Mouse (Mus musculus) inflammation-experienced regulatory T-cells, adult 6 months (primary cell): ENCODE measurements around the gene Gpr12. TPM values are rescaled to one million over a fixed set of nuclear protein-coding genes. Genes with fewer than 3 reads are reported as not detected.
"Not testable (repeated sequence)": the region's sequence is repeated elsewhere in the genome, so short reads cannot be mapped to it uniquely, and the experiment has no call there.

Experiments used
- ATAC-seq: one replicate; pipeline ENCODE4 v1.8.0; 2017
- polyA plus RNA-seq, 3 experiments: library from polyadenylated mRNA; unstranded; fragments of 100-300 nt; shearing (Covaris generic); gene quantifications; one replicate each; pipeline ENCODE4 v1.2.1; 2017

Gpr12 gene
- polyA plus RNA-seq, 3 experiments from 2014 or later, result not detected

DNA sequence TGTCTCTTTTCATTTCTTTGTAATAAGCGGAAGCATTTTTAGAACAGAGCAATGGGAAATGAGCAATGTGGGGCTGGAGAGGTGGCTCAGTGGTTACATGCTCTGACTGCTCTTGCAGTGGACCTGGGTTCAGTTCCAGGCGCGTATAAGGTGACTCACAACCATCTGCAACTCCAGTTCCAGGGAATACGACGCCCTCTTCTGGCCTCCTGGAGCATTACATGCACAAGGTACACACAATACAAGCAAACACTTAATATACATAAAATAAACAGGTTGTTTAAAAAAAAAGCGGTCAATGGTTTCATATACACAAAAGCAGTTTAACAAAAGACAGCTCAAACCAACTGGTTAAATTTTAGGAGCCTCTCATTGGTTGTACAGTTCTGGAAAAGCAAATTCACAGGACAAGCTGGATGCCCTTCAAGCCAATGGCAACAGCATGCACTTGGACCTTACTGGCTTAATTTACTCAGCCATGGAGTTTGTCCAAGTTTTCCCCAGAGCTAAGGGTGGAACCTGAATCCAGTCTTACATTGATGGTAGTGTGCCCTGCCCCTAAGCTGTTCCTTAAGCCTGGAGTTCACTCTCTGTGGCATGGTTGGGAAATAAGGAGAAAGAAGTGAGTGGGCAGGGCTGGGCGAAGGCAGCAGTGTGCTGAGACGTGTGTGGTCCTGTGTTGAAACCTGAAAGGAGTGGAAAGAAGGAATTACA lies 1.5 kb upstream of the Gpr12 start:
- ATAC-seq, result no peak

GRCm38 (mm10) chr5:146585307-146585651 lies 240 bp upstream of the Gpr12 start:
- no peak for ATAC-seq

DNA sequence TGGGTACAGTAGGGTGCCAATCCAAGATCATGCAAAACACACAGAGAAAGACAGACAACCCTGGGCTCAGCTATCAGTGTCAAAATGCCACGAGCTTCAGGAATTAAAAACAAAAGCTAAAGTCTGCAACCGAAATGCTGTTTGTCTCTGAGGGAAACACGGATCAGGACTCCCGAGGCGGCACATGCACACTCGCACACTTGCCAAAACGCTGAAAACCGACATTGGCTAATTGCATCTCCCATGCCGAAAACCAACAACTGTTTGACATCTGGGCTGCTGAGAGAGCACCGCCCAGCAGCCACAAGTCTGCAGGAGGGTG lies 922 bp downstream of the Gpr12 start:
- ATAC-seq, result no peak

- ATAC-seq, result no peak
These were observed 8.4 kb downstream of the Gpr12 start for GRCm38 (mm10) chr5:146576668-146577067.

DNA sequence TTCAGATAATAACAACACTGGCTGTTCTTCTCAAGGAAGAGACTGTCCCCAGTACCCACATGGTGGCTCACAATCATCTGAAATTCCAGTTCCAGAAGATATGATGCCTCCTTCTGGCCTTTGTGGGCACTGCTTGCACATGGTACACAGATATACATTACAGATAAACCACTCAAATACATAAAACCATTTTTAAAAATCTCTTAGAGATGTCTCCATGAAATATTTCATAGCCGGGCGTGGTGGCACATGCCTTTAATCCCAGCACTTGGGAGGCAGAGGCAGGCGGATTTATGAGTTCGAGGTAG lies 12.3 kb downstream of the Gpr12 start:
- not testable (repeated sequence) for ATAC-seq

DNA sequence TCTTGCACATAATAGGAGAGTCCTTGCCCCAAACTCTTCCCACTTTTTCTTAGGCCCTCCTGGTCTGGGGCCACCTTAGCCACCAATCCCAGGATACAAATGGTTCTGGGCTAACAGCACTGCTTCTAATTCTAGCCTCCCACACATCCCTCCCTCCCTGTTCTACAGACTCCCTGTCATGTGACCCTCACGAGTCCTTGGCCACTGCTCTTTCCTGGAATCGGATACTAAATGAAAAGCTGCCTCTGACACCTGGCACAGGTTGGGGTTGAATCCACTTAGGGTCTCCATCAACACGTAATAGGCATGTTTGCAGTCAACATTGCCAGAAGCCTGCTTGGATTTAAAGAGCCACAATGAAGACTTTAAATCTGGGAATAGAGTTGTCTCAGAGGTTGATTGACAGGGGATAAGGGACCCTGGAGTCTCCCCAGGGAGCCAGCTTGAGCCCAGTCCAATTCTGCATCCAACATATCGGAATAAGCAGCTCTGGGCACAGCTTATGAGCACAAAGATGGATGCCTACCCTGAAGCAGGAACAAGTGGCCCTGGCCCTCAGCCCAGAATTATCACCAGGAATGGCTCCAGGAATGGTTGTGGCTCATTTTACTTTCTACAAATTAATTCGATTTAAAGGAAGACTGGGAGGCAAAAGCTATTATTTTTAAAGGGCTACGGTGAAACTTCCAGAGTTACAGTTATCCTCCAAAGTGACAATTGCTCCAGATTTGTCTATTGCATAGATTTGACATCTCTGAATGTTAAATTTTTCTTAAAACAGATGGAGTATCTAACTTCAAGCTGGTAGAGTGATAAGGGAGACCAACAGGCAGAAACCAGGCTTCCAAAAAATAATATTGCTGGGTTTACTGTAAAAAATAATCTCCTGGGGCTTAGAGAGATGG lies 13.0 kb downstream of the Gpr12 start:
- not testable (repeated sequence) for ATAC-seq

DNA sequence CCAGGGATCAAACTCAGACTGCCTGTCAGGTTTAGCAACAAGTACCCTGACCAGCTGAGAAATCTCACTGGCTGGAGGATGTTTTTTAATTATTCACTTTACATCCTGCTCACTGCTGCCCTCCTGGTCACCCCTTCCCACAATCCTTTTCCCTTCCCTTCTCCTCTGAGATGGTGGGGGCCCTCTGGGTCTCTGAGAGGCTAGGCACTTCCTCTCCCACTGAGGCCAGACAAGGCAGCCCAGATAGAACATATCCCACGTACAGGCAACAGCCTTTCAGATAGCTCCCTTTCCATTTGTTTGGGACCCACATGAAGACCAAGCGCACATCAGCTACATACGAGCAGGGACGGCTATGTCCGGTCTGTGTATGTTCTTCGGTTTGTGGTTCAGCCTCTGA lies 14.9 kb downstream of the Gpr12 start:
- not testable (repeated sequence) for ATAC-seq

DNA sequence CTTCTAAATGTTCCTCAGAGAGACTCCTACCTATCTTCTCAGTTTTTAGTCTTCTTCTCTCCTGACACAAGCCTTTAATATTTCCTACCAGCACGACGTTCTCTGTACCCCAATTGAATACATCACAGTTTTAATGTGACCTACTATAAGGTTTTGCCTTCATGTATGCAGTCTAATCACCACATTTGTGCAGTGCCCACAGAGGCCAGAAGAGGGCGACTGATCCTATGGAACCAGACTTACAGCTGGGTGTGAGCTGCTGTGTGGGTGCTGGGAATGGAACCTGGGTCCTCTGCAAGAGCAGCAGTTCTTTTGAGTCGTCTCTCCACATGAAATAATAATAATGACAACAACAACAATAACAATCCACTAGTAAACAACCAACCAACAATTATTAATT lies 18.0 kb downstream of the Gpr12 start:
- no peak for ATAC-seq

GRCm38 (mm10) chr5:146564259-146564658 lies 20.8 kb downstream of the Gpr12 start:
- ATAC-seq, result no peak

GRCm38 (mm10) chr5:146555836-146556235 lies 29.2 kb downstream of the Gpr12 start, which contains the start of gene Gm3415:
Gene Gm3415, plus strand, starts transcription at chr5:146556136.
- not testable (repeated sequence) for ATAC-seq

DNA sequence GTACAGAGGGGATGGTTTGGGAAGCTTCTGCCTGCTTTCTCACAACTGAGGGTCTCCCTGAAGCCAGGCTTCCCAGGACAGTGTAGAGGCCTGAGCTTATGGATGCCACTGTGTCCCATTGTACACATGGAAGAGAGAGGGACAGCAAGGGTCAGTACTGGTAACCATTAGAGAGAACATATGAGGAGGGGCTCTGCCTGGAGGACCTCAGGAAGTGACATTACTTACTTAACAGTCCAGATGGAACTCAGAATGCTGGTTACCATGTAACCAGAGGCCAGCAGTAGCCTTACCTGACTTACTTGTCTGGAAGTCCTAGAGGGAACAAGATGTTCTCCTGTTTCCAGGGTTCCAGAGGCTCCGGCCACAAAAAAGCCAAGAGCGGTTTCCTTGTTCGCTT lies 47.7 kb downstream of the Gpr12 start, which contains the start of gene Gm3409:
Gene Gm3409 (plus strand): TSS at position 301 of the 400 bp plus-strand sequence.
- ATAC-seq, result not testable (repeated sequence)

Other genes starting within 250 kb of the Gpr12 start
- not detected for gene Wasf3, start 200.3 kb downstream of the Gpr12 start, polyA plus RNA-seq
- gene Gm6408, start 103.3 kb downstream of the Gpr12 start, polyA plus RNA-seq, result not detected
- not detected for gene Gm6370, start 93.9 kb downstream of the Gpr12 start, polyA plus RNA-seq
- gene 4930449I24Rik, start 82.8 kb downstream of the Gpr12 start, polyA plus RNA-seq, result not detected
- gene Gm3402, start 71.1 kb downstream of the Gpr12 start, polyA plus RNA-seq, result not detected
- gene Gm3404, start 59.4 kb downstream of the Gpr12 start, polyA plus RNA-seq, result not detected
- gene Gm3409, start 47.6 kb downstream of the Gpr12 start, polyA plus RNA-seq, result not detected
- gene Gm3415, start 29.1 kb downstream of the Gpr12 start, polyA plus RNA-seq, result not detected
- gene Usp12, start 209.8 kb upstream of the Gpr12 start, polyA plus RNA-seq, result 1 to 10 TPM; 4.5 to 6.7 (median 5.8) TPM
- gene Rpl21, start 247.7 kb upstream of the Gpr12 start, polyA plus RNA-seq, result 1,000 to 10,000 TPM in 1 of 3 experiments, 100 to 1,000 TPM in 2; 475 to 1,461 (median 755) TPM